Mouse (Mus musculus): ENCODE measurements around the gene Foxc2.

The Foxc2 gene

GRCm38 (mm10) chr8:121086004-121086900, 29.7 kb upstream of the Foxc2 start:
- DNase-seq (ENCODE audit: low read depth, low spot score), result no peak

DNA sequence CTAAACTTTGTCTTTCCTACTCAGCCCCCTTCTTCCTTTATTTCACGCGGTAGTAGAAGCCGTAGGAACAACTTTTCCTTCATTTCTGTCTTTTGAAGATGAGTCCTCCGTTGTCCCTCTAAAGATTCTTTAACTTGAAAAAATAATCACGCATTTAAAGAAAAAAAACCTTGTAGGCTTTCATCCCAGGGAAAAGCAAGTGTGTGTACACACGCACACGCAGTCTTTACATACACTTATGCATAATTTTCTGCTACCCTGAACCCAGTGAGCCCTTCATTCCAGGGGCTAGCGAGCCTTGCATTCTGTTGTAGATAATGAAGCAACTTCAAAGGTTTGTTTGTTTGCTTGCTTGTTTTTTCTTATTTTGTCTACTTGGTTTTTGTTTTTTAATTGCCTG, 27.7 kb upstream of the Foxc2 start:
- DNase-seq (ENCODE audit: low read depth, low spot score), result no peak

DNA sequence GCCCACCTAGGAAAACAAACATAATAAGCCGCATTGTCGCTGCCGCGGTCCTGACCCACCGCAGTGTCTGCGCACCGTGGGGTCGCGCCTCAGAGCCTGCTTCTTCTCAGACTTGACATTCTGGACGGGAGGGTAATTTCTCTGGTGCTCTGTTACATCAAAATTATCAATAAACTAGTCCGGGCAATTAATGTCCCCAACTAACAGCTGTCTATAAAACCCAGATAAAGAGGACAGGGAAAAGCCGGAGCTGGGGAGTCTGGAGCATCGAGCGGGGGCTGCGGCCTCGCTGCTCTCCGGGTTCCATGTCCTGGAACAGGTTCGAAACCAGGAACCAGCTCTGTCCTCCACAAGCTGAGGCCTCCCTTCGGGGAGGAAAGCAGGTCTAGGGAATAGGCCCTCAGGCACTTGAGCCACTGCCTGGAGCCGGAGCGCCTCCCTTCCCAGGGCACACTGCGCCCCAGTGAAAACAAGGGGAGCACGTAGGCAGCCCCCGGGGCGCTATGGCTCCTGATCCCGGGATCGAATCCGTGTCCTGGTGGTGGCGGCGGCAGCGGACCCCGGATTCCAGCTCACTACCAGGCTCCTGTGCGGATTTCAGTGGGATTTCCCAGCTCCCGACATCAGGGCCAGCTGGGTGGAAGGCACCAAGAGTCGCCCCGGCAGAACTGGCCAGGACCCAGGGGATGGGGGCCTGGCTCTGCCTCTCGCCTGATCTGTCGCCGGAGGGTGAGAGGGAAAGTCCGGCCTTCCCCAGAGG, 26.9 kb upstream of the Foxc2 start:
- no peak for DNase-seq (ENCODE audit: low read depth, low spot score)

DNA sequence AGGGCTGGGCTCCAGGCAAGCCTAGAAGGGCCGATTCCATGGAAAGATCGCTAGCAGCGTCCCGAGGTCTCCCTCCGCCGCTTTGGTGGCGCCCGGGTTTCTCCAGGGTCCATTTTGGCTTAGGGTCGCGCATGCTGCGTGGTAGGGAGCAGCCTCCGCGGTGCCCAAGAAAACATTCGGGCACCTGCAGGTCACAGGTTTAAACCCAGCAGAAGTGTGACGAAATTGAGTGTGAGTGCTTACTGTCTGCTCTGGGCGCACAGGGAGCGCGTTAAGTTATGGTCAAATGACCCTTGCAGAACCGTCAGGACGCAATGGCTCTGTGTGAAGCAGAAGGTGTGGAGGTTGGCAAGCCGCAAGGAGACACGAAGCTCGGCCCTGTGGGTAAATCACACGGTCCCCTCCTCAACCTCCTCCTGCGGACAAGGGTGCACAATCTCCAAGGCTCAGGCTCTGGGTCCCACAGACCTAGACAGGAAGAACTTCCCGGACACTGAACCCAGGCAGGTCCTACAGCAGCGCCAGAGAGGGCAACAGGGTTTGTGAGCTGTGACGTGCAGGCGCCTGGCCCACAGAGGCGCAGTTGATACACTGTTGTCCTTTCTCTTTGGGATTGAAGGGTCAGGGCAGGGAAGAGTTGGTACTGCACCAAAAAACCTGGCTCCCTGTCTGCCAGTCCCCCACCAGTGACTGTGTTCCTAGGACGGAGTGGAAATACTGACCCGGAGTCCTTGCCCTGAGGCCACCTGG, 26.2 kb upstream of the Foxc2 start:
- no peak for DNase-seq (ENCODE audit: low read depth, low spot score)

DNA sequence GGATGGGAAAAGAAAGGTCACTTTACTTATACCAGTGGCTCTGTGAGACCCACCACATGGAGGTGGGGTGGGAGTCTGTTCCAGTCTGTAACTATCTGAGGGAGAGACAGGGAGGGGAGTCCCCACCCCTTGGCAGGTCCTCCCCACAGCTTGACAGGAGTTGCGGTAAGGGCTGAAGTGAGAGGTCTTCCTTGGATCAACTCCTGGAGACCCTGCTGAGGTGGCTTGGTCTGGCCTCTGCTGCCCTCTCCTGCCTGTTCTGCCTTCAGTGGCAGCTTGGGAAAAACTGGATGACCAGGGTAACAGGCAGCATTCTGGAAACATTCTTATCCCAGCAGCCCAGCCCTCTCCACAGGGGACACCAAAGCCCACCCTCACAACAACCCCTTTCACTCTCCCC, 25.3 kb upstream of the Foxc2 start:
- no peak for DNase-seq (ENCODE audit: low read depth, low spot score)

DNA sequence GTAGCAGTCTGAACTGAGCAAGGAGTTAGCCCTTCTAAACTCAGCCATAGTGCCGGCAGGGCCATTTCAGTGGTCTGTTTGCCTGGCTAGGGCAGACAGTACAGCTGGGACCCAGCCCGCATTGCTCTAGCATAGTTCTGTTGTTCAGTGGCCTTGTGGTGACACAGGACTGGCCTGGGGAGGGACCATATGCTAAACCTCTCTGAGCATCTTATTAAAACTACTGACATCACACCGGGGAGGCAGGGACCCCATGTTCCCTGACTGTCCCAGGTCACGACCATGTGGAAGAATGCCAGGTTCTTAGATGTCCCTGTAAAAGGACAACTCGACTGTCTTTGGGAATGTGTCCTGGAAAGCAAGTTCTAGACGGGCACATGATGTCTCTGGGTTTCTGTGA, 23.8 kb upstream of the Foxc2 start:
- no peak for DNase-seq (ENCODE audit: low read depth, low spot score)

GRCm38 (mm10) chr8:121092627-121093026, 23.3 kb upstream of the Foxc2 start:
- DNase-seq (ENCODE audit: low read depth, low spot score), result peak; percentile 42

DNA sequence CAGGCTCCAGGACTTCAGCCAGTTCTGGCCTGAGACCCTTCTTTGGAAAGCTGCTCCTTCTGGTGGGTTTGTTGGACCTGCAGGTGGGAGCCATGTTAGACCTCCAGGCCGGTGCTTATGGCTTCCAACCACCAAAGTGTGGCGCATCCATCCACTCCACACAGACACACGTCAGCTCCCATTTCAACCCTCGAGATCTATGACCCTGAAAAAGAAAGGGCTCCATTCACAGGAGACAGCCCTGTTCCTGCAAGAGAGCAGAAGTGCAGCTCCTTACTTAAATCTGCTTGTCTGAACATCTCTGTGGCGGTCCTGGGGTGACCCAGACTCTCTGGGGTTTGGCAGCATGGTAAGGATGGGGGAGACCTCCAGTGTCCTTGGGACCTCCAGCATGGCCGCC, 22.5 kb upstream of the Foxc2 start:
- no peak for DNase-seq (ENCODE audit: low read depth, low spot score)

DNA sequence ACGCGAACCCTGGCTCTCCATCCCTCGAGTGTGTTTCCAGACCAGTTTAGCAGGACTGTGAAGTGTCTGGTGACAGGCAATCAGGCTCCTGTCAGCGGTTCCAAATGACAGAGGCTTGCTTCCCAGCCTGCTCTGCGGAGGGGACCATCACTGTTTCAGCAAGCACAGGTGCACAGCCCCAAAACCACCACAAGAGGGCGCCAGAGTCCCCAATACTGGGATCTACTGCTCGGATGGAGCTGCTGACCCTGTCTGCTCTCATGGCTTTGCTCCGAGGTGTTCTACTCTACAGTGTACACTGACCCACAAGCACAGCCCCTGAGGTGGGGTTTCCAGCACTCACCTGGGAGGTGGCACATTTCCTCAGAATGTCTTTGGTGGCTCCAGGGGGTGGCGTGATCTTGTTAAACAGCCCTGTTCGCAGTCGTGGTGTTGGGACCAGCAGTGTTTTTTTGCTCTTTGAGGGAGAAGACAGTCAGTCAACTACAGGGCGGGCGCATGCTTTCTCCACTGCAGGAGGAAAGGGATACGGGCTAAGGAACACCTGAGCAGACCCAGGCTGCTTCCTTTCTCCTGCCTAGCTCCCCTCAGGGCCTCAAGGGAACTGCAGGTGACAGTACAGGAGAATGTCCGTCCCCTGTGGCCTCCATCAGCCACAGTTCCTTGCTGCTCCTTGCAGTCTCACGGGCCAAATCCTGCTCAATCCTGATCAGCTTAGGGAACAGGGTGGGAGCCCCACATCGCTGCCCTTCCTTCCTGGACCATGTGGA, 11.7 kb upstream of the Foxc2 start:
- DNase-seq (ENCODE audit: low read depth, low spot score), result no peak

- peak; percentile 94 for DNase-seq (ENCODE audit: low read depth, low spot score)
Measured at GRCm38 (mm10) chr8:121107668-121108656, 8.0 kb upstream of the Foxc2 start, which contains the start of gene Mthfsd. Gene Mthfsd (minus strand): TSS chr8:121108392.

DNA sequence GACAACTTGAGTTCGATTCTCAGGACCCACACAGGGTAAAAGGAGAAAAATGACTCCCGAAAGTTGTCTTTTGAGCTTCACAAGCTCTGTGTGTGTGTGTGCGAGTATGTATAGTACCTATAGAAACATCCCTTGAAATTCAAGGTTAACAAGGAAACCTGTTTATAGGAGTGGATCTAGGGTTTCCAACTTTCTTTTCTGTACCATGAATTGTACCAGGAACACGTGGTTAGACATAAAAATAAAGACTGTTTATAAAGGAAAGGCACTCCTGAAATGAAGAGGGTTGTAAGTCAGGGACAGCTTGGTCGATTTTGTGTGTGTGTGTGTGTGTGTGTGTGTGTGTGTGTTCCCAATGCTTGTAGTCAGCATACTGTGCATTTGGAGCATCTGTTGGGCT, 7.3 kb upstream of the Foxc2 start:
- DNase-seq (ENCODE audit: low read depth, low spot score), result no peak

DNA sequence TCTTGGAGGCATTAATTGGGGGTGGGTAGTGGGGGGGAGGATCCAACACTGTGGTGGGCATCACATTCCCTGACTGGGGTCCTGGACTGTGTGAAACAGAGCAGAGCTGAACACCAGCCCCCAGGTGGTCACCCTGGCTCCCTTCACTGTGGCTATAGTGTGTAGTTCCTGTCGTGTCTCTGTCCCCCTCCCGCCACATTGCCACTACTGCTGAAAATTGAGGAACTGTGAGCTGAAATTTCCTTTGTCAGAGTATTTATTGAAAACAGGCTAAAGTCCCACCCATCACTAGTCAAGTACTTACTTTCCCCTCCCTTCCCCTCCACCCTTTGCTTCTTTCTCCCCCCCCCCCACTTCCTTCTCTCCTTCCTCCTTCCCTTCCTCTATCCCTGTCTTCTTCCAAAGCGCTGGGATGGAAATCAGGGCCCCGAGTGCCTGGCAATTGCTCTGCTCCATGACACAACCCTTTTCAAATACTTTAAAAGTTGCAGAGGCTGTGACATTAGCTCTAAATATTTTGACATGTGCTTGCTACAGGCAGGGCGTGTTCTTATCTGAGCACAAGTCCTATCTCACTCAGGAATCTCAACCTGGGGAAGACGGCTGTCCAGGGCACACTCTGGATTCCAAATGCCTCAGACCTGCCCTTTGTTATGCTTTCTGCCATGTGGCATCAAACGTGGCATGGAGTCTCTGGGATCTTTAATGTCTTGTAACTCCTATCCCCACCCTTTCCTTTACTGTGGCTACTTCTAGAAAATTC, 4.6 kb upstream of the Foxc2 start:
- no peak for DNase-seq (ENCODE audit: low read depth, low spot score)

- DNase-seq (ENCODE audit: low read depth, low spot score), result peak; percentile 73
Measured at GRCm38 (mm10) chr8:121113261-121113660, 2.7 kb upstream of the Foxc2 start.

DNA sequence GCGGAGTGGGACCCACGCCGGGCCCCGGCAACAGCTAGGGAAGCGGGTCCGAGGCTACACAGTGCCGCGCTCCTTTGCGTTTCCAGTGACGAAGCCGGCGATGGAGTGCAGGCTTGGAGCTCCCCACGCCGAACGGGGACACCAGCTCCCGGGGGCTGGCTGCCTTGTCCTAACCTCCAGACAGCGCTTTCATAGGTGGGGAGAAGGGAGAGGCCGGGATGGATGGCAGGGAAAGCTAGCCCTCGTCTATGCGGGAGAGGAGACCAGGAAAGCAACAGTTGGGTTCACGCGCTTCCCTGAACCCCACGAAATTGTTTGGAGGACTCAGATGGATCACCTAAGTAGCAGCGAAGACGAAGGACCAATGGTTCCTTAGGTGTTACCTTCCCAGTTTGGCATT, 835 bp upstream of the Foxc2 start:
- no peak for DNase-seq (ENCODE audit: low read depth, low spot score)

DNA sequence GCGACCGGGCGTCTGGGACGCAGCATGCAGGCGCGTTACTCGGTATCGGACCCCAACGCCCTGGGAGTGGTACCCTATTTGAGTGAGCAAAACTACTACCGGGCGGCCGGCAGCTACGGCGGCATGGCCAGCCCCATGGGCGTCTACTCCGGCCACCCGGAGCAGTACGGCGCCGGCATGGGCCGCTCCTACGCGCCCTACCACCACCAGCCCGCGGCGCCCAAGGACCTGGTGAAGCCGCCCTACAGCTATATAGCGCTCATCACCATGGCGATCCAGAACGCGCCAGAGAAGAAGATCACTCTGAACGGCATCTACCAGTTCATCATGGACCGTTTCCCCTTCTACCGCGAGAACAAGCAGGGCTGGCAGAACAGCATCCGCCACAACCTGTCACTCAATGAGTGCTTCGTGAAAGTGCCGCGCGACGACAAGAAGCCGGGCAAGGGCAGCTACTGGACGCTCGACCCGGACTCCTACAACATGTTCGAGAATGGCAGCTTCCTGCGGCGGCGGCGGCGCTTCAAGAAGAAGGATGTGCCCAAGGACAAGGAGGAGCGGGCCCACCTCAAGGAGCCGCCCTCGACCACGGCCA, 717 bp downstream of the Foxc2 start:
- DNase-seq (ENCODE audit: low read depth, low spot score), result no peak

DNA sequence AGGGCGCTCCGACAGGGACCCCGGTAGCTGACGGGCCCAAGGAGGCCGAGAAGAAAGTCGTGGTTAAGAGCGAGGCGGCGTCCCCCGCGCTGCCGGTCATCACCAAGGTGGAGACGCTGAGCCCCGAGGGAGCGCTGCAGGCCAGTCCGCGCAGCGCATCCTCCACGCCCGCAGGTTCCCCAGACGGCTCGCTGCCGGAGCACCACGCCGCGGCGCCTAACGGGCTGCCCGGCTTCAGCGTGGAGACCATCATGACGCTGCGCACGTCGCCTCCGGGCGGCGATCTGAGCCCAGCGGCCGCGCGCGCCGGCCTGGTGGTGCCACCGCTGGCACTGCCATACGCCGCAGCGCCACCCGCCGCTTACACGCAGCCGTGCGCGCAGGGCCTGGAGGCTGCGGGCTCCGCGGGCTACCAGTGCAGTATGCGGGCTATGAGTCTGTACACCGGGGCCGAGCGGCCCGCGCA, 1.2 kb downstream of the Foxc2 start:
- no peak for DNase-seq (ENCODE audit: low read depth, low spot score)

DNA sequence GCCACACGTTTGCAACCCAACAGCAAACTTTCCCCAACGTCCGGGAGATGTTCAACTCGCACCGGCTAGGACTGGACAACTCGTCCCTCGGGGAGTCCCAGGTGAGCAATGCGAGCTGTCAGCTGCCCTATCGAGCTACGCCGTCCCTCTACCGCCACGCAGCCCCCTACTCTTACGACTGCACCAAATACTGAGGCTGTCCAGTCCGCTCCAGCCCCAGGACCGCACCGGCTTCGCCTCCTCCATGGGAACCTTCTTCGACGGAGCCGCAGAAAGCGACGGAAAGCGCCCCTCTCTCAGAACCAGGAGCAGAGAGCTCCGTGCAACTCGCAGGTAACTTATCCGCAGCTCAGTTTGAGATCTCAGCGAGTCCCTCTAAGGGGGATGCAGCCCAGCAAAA, 1.9 kb downstream of the Foxc2 start:
- DNase-seq (ENCODE audit: low read depth, low spot score), result no peak

- no peak for DNase-seq (ENCODE audit: low read depth, low spot score)
Measured at GRCm38 (mm10) chr8:121118634-121119420, 2.9 kb downstream of the Foxc2 start.
